Mouse (Mus musculus) NIH3T3 (cell line): Measurements from ENCODE around the gene Gpr89.

Source experiments
- DNase-seq: peaks from one replicate; pipeline ENCODE4 v3.0.0-alpha.2; 2012; ENCODE audit warnings: low read depth

Gene Gpr89

DNA sequence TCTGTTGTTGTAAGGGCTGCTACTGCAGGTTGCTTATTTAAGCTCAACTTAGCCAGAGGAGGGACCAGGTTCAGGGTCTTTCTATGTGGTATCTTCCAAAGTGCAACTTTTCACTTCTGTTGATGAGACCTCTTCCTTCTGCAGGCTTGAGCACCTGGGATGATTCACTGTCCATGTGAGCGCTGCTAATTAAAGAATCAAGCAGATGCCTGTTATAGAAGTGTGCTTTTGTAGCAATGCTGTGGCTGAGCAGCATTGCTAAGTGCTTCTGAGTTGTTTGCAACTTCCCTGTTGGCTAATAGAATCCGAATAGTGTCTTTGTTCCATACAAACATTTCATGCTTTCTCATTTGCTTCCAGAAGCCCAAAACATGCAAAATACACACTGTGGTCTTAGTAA, 34.9 kb downstream of the Gpr89 start:
- no peak for DNase-seq

GRCm38 (mm10) chr3:96869091-96869490, 36.1 kb downstream of the Gpr89 start:
- no peak for DNase-seq

- no peak for DNase-seq
These were observed 36.6 kb downstream of the Gpr89 start for GRCm38 (mm10) chr3:96868566-96868965.

GRCm38 (mm10) chr3:96867863-96868262, 37.3 kb downstream of the Gpr89 start:
- DNase-seq = no peak

DNA sequence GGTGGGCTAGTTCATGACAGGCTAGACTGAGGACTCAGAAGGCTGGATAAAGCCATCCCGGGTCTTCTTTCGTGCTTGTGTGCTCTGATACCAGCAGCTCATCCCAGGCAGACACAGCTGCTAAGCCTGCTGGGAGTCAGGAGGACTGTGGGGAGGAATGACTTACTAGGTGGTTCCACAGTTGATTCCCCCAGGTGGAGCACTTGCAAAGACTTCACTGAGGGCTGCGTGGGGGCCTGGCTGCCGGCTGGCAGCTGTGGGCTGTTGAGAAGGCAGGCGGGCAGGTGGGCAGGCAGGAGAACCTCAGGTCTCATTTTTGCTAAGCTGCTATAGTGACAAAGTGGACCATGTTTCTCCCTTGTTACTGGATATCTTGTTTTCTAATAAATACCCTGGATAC, 44.6 kb downstream of the Gpr89 start:
- DNase-seq = no peak

DNA sequence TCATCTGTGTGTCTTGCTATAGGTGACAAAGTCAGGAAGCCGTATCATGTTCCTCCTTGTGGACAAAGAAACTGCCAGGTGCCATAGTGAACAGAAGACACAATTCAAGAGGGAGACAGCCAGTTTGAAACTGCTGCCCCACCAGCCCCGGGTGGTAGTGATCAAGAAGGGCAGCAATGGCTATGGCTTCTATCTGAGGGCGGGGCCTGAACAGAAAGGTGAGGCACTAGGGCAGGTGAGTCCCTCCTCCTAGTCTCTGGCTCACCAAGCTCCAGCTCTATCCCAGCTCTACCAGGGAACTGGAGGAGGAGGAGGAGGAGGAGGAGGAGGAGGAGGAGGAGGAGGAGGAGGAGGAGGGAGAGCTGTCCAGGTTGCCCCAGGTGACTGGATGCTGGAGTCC, 49.3 kb downstream of the Gpr89 start:
- DNase-seq = no peak

GRCm38 (mm10) chr3:96854376-96854775, 50.8 kb downstream of the Gpr89 start:
- DNase-seq = no peak

- no peak for DNase-seq
These were observed 52.6 kb downstream of the Gpr89 start for GRCm38 (mm10) chr3:96852561-96852960.

- no peak for DNase-seq
These were observed 55.9 kb downstream of the Gpr89 start for GRCm38 (mm10) chr3:96849168-96849727.

- no peak for DNase-seq
These were observed 56.7 kb downstream of the Gpr89 start for GRCm38 (mm10) chr3:96848470-96848869.

- no peak for DNase-seq
These were observed 57.5 kb downstream of the Gpr89 start for GRCm38 (mm10) chr3:96847661-96848060.

DNA sequence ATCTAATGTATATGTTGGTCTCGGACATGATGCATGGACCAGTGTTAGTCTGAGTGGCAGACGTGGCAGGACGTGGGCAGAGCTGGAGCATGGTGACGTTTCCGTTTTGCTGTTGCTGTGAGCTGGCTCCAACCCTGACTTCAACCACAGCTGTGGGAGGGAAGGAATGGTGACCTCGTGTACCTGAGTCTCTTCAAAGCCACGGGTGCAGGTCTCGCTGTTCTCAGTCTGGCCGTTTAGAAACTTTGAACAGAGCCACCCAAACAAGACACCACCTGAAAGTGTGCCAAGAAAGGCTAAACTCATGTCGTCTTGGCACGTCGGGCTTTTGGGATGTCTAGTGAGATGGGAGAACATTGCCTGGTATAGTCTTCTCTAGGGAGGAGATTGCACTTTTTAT, 58.2 kb downstream of the Gpr89 start:
- no peak for DNase-seq

DNA sequence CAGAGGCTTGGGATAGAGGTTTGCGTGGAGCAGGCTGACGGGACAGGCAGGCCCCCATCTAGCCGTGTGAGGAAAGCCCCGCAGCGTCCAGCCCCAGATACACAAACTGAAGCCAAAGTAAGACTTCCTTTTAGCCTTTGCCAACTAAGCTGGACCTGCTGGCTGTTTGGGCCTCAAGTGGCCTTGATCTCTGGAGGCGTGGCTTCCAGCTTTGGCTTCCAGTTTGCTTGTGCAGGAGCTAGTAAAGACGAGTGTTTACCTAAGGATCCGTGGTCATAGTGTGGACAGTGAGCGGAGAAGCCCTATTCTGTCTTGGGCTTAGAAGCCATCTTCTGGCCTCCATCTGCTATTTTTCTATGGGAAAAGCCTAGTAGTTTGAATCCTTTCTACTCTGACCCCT, 59.3 kb downstream of the Gpr89 start:
- DNase-seq = no peak

GRCm38 (mm10) chr3:96845191-96845590, 60.0 kb downstream of the Gpr89 start:
- no peak for DNase-seq

DNA sequence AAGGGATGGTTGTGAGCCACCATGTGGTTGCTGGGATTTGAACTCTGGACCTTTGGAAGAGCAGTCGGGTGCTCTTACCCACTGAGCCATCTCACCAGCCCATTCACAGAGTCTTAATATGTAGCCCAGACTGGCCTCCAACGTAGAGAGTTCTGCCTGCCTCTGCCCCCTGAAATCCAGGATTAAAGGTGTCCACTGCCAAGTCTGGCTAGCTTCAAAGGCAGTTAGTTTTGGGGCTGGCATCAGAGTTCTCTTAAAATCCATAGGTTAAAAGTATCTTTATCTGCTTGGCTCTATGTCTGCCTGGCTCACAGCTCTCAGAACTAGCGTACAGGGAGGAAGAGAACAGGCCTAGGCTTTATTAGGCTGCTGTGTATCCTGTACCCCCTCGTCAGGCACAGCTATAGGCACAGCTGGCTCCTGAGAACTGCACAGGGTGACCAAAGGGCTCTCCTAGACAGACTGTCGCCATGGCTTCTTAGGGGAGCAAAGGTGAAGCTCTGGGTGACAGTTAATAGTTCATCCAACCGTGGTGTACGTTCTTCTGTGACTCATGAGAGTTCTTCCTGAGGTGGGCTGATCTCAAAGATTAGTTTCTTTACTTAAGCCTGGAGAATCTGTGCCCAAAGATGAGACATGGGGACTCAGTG, 66.0 kb downstream of the Gpr89 start:
- no peak for DNase-seq

GRCm38 (mm10) chr3:96836414-96836813, 68.7 kb downstream of the Gpr89 start:
- DNase-seq = no peak

DNA sequence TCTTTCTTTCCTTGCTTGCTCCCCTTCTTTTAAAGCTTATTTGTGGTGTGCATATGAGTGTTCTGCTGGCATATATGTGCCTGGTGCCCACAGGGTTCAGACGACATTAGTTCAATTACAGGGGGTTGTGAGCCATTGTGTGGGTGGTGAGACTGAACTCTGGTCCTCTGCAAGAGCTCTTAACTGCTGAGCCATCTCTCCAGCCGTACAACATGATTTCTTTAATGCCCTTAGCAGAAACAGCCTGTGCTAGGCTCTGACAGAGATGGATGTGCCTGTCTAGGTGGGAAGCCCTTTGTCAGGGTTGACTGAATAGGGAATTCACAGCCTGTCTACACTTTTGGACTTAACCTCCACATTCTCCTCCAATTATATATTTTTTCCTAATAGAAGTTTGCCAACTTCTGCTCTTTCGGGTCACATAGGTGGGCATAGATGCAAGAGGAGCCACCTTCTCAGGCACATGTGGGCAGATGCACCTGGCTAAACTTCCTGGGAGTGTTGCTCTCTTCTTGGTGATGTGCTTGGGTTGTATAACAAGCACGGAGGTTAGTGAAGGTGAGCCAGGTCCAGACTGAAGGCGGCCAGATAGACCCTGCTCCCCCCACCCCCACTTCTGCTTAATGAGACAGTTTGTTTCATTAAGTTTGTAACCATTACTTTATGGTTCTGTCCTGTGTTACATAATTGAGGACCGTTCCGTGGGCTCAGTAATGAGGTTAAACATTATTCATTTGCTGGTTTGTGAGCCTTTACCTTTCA, 70.4 kb downstream of the Gpr89 start:
- DNase-seq = no peak

DNA sequence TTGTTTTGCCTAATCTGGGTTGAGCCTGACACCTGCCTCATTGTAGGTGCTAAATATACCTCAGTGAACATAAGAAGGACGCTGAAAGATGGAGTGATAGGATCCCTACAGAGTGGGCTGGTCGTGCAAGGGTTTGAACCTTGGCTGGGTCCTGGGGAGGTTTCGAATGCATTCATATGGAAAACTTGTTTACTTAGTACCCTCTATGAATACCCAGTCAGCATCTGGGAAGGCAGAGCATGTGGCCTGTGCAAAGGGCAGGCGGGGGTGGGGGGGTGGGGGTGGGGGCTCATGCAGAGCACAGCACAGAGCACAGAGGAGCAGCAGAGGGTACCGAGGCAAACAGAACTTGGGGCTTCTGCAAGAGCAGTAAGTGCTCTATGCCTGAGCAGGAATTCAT, 72.2 kb downstream of the Gpr89 start:
- no peak for DNase-seq

DNA sequence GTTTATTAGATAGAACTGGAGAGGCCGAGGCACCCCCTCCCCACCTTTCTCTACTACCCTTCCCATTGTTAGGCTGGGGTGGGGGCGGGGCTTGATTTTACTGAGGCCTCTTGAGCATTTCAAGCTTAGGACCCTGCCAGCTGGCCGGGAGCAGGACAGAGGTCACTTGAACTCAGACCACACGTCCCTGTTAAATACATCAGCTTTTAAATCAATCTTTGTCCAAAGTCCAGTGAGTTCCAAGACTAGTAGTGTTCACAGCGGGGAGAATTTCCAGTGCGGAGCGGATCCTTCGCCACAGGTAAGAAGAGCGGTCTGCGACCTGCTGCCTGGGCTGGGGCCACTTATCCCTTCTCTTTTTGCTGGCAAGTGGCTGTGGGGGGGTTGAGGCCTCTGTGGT, 75.3 kb downstream of the Gpr89 start:
- no peak for DNase-seq

GRCm38 (mm10) chr3:96828984-96829383, 76.2 kb downstream of the Gpr89 start, which contains the start of the genes Pdzk1 and Cd160:
Gene Pdzk1, plus strand, starts transcription at chr3:96829284.
Gene Cd160, minus strand, starts transcription at chr3:96829351.
- no peak for DNase-seq

- no peak for DNase-seq
These were observed 76.8 kb downstream of the Gpr89 start for GRCm38 (mm10) chr3:96828308-96828864.

DNA sequence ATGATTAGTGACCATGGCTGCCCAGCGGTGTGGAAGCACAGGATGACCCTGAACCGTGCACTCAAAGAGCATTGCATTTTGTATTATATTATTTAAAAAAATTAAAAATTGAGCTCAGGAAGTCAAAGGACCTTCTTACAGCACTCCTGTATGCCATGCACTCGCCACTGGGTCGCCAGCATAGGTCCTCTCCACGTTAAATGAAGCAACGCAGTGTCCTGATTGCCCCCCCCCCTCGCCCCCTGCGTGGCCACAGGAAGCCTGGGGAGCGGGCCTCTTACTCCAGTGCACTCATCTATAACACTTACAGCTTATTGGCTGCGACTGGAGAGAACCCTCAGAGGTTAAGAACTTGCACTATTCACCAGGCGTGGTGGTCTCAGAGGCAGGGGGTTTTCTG, 79.9 kb downstream of the Gpr89 start:
- DNase-seq = no peak

DNA sequence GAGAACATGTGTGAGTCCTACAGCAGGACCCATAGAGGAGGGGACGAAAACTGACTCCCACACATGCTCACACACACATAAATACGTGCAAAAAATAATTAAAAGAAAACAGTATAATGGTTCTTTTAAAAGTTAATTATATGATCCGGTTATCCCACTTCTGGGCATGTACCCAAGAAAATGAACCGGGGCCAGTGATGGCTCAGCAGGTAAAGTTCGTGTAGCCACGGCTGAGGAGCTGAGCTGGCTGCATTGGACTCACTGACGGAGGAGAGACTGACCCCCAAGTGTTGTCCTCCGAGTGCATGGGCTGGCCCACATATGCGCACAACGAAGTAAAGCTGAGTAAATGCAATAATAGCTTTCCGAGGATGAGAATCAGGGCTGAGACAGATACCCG, 80.5 kb downstream of the Gpr89 start:
- DNase-seq = no peak
